Mouse (Mus musculus) 416B (cell line): ENCODE data around the gene Aamp.
"Not testable (repeated sequence)": the region's sequence is repeated elsewhere in the genome, so short reads cannot be mapped to it uniquely, and the experiment has no call there.

Experiments used
- DNase-seq: peaks from one replicate; pipeline ENCODE4 v3.0.0; 2011; ENCODE audit warnings: low read depth

The Aamp gene

DNA sequence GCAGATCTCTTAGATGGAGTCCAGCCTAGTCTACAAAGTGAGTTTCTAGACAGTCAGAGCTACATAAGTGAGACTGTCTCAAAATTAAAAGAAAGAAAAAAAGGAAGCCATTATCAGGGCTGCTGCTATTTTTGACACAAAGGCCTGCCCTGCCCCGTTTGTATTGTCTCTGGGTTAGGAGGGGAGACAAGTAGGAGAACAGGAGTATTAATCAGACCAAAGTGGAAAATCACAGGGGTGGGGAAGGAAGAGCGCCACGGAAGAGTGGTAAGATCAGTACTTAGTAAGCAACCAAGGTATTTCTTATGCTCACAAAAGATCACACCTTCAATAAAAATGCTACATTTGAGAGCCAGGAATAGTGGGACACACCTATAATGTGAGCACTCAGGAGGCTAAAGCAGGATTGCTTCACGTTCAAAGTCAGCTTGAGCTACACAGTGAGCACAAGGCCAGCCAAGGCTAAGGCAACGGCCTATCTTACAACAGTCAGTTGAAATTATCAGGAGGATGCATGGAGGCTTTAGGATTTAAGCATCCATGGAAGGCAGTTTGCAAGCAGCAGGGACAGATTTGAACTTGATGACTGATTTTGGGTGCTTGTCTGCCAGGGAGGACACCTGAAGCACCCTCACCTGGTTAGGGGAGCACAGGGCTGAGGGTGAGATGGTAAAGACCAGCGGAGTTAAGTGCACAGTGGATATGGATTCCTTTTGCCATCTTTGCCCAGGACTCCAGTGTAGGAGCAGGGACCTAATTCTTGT lies 16.0 kb upstream of the Aamp start:
- no peak for DNase-seq

DNA sequence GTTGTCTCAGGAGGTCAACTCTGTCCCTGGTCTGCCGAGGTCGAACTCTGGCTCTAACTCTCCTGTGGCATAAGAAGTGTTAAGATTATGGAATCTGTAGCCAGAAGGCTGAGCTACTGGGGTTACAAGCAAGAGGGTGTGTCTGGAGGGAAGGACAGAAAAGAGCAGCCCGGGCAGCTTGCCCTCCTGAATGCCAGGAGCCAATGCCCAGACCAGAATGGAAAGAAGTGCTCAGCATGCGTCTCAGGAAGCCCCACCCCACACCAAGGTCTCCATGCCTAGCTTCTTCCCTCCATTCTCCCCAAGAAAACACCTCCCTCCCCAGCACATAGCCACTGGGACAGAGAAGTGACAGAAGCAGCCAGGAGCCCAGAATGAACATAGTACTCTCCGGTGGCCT lies 14.5 kb upstream of the Aamp start:
- DNase-seq: no peak

DNA sequence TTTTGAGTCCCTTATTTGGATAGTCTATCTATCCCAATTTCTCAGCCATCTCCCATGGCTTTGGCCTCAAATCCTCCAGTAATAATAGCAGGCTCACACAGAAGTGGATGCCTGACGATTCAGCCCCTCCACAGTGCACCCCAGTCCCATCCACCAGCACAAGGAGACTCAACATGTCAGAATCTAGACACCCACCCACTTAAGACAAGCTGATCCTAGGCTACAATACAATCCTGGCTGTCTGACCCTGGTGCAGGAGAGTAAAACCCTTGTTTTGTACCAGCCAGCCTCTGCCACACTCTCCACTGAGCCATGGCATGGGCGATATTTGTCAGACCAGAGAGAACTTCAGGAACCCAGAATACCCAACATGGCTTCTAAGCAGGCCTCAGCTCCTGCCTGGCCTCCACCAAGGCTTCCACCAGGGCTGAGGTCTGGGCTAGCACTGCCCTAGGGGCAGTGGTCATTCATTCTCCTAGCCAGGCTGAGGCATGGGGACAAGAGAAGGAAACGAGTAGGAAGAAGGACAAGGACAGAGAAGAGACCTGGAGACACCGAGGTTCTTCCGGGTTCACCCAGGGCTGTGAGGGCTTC lies 13.7 kb upstream of the Aamp start:
- no peak for DNase-seq

DNA sequence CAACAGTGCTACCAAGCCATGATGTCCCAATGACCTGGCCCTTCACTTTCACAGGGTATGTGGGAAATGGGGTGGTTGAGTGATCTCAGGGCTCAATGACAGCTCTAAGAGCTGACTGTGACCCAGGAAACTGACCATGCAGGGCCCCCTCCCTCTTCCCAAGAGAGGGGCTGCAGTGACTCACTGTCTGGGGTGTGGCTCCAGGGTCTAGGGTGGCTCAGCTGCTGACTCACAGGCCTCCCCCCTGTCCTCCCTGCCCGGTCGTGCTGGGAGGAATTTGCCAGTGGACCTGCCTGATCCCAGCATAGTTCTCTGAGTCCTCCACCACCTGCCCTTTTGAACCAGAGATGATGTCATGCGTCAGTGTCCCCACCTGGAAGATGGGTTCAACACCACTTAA lies 12.7 kb upstream of the Aamp start:
- peak; percentile 54 for DNase-seq

DNA sequence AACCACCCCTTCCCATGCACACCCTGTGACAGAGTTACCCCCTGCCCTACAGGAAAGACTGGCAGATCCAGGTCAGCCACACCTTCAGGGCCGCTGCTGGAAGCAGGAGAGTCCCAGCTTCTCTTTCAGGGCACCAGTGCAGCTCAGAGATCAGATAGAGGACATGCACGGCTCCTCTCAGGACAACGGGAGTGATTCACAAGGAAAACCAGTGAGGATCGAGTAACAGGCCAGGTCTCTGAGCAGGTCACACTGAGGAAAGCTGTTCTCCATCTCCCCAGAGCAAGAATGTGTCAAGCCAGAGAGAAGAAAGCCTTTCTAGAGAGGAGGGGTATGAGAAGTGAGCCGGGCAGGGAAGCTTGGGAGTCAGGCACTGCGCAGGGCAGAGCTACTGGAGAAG lies 11.9 kb upstream of the Aamp start:
- DNase-seq: no peak

DNA sequence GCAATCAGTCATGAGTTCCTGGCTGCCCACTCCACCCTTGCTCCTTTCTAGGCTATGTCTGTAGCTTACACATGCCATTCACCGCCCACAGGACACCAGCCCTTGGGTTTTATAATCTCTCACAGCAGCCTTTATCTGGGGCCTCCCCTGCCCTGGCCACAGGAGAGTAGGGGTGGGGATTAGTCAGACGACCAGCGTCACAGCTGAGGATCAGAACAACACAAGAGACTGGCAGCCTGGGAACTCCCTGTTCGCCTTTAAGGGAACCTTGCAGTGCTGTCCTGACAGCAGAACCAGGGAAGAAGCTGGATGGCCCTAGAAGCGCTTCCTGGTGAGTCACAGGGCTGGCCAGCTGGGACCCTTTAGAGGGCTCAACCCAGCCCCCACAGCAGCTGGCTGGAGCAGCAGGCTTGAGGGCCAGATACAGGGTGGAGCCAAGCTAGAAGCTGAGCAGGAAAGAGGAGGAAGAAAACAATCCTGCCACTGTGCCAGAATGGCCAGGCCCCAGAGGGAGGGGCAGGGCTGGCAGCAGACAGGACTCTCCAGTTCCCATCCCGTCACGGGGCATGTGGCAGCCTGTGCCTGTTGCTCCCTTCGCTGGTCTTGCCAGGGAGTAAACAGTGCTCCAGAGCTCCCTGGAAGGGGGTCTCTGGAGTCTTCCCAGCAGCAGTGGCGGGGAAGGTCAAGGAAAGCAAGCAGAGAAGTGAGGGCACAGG lies 11.1 kb upstream of the Aamp start:
- DNase-seq: peak; percentile 95

DNA sequence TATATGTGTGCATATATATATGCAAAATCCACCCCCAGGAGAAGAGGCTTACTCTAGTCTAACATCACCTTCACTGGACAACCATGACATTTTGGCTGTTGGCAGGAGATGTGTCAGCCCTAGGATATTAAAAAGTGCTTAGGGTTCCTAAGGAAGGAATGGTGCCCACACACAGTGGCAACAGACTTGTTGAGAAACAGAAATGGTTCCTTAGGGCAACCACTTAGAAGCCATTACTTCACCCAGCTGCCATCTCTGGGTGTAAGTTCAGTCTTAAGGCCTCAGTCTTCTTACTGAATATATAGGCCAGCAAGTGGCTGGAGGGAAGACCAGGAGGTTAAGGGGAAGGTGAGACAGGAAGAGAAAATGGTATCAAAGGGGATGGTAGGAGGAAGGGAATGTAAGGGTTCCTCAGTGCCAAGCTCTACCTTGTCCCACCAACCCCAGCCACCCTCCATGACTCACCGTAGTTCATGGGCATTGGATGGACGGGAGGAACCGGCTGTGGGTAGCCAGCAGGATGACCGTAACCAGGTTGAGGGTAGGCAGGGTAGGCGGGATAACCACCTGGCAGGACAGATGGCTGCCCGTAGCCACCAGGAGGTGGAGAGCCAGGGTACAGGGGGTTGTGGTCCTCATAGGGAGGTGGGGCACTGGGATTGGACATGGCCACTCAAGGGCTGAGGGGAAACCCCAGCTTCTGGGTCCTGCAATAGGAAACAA lies 10.4 kb upstream of the Aamp start:
- no peak for DNase-seq

DNA sequence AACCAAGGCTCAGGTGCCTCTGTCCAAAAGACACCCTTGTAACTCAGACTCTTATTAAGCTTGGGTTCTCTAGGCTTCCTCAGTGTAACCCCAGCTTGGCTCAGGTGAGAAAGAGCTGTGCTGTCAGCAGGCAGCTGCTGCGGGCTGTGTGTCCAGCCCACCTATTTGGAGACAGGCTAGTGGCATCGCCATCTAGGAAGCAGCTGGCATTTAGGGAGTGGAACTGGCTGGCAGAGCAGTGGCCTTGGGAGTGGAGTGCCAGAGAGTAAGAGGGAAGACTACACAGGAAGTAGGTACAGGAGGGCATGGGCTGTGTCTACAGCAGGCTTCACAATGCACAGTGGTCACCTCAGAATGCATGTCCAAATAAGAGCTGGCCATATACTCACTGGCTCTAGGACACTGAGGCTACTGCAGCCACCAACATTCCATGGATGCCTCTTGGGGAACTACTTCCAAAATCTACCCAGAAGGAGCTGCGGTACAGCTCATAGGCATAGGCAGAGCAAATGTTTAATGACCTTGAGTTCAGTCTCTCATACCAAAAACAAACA lies 9.6 kb upstream of the Aamp start:
- DNase-seq: no peak

DNA sequence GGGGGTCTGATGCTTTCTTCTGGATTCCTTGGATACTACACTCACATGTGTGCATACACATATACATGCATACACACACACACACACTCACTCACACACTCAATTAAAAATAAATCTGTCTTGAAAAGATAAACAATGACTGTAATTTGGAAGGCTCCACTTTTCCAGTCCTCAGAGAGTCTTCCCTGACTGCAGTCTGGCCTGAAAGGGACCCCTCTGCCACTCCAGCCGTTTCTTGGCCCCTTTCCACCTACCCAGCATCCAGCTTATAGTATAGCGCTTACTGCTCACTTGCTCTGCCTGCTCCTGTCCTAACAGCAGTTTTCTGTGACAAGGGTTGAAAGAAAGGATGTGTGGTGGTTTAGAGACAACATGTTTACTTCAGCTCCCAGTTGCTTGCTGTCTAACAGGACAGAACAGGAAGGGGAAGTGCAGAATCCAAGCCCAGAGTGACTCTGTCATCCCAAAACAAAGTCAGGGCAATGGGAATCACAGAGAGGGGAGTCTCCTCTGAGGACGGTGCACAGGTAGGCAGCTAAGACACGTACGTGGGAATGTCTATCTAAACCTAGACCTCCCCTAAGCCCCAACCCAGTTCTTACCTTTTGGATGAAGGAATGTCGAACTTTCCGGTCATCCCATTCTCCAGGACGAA lies 8.9 kb upstream of the Aamp start:
- no peak for DNase-seq

DNA sequence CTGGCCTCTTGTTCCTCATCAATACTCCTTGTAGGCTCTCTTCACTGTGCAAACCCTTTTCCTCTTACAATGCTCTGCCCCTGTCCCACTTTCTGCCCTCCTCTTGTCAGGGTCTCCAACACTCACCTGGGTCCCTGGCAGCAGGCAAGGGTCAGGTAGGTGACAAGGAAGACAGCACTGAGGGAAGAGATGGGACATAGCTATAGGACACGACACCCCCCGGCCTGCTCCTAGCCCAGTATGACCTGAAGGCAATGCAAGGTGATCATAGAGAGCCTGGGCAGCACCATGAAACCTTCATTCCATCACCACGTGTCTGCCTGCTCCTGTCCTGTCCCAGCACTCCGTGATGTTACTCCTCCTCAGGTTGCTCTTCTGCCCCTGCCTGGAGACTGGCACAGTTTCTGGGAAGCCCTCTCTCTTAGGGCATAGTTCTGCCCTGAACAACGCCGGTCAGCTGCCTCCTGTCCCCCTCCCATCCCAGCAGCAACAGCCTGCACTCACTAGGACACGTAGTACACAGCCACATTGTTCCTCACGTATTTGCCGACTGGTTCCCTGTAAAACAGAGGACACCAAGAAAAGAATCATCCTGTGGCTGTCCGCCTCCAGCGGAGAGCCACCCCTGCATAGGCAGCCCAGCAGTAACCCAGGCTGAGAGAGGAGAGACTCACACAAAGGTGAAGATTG lies 7.9 kb upstream of the Aamp start:
- DNase-seq: no peak

DNA sequence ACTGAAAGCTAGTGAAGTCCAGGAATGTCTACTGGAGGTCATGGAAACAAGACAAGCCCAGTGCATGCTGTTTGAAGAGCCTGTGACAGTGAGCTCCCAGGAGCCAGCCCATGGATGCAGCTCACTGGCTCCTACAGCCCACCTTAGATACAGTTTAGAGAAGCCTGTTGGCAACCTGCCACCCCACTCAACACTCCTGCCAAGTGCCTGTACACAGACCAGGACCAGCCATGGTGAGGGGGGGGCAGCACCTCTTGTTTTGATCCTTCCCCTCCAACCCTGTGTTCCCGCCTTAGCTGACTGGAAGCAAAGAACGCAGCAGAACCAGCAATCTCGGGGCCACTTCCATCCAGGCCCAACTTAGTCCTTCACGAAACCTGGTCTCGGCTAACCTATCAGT lies 5.6 kb upstream of the Aamp start:
- DNase-seq: no peak

DNA sequence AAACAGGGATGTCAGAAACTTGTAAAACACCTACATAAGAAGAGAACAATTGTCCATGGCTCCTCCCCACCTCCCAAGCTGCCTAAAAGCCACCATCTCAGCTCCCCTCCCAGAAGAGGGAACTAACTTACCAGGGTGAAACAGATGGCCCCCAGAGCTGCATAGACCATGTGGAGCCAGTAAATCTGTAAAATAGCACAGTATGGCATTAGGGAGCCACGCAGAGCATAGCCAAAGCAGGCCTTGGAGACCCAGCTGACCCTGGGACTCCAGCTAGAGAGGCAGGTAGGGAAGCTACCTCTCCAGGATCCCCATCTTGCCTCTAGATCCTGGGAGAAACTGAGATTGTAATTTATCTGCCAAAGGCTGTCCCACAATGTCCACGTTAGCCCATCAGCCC lies 5.2 kb upstream of the Aamp start:
- DNase-seq: no peak

DNA sequence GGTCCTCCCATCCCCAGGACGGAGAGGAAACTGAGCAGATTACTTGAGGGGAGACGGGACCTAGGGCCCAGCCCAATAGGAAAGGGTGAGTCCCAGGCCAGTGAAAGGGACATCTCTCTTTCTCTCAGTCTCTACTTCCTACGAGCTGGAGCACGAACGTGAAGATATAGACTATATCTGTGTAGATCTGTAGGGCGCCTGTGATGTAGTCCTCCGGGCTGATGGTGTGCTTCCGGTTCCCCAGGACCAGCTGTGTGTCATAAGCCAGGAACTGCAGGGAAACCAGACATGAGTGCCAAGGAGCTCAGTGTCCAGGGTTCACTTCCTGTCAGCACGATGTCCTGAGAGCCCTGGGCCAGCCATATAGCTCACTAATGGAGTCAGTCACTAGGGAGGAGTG lies 4.7 kb upstream of the Aamp start:
- DNase-seq: no peak

DNA sequence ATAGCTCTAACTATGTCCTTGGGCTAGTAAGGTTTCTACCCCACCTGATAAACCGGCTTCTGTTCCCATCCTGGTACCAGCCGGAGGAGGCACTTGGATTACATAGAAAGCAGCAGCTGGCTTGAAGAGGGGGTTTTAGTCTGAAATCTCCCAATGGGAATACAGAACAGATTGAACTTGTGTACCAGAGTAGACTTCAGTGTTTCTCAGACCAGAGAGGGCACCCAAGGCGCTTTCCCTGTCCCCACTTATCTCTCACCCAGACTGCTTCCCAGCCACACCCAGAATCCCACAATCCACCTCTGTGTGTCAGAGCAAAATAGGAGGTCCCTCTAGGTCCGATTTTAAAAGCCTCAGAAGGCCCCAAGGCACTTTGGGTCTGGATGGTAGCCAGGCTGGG lies 3.8 kb upstream of the Aamp start:
- no peak for DNase-seq

DNA sequence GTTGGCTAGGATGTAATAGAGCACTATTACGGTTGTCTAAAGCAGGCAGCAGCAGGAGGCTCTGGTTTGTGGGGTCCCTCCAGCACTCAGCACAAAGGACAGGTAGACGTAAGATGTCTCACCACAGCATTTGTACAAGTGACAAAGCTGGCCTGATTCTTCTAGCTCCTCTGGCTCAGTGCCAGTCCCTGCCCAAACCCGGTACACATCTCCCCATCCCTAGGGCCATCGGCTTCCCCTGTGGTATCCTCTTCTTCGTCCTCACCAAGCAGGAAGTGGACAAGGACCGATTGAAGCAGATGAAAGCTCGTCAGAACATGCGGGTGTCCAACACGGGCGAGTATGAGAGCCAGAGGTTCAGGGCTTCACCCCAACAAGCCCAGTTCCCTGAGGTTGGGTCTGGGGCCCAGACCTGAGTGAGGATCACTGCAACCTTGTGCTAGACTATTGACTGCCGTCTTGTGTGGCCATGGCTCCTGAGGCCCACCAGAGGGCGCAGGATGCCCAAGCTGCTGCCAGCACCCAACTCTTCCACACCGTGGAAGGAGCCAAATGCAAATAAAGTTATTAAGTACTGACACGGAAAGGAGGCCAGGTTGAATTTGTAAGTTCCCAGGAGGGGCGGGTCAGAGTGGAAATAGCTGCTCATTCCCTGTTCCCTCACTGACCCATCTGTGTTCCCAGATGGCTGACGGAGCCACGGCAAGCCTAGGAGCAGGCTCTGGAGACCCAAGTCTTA lies 2.5 kb upstream of the Aamp start:
- not testable (repeated sequence) for DNase-seq

DNA sequence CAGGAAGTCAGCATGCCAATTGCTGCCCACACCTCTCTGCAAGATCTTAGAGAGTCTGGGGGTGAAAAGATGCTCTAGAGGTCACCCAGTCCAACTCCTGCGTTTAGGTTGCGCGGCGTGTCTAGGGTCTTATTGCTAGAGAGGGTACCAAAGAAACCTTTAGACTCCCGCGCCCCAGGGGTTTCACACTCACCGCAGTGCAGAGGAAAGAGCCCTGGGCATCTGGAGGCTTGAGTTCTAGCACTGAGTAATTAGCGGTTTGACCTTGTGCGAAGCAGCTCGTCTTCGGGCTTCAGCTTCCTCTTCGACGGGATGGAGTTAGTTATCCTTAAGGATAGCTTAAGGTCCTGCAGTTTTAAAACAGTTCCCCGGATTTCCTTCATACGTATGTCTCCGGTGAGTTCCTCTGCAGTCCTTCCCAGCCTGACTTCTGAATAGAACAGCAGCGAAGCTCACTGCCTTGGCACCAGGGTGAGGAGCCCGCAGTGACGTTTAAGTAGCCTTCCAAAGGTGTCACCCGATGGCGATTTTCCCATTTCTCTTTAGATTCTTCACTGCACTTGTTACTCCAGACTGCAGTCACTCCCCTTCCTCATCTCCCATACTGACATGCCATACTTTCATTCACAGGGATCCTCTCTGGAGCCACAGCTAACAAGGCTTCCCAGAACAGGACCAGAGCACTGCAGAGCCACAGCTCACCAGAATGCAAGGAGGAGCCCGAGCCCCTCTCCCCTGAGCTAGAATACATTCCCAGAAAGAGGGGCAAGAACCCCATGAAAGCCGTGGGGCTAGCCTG lies 873 bp upstream of the Aamp start:
- peak; percentile 44 for DNase-seq

DNA sequence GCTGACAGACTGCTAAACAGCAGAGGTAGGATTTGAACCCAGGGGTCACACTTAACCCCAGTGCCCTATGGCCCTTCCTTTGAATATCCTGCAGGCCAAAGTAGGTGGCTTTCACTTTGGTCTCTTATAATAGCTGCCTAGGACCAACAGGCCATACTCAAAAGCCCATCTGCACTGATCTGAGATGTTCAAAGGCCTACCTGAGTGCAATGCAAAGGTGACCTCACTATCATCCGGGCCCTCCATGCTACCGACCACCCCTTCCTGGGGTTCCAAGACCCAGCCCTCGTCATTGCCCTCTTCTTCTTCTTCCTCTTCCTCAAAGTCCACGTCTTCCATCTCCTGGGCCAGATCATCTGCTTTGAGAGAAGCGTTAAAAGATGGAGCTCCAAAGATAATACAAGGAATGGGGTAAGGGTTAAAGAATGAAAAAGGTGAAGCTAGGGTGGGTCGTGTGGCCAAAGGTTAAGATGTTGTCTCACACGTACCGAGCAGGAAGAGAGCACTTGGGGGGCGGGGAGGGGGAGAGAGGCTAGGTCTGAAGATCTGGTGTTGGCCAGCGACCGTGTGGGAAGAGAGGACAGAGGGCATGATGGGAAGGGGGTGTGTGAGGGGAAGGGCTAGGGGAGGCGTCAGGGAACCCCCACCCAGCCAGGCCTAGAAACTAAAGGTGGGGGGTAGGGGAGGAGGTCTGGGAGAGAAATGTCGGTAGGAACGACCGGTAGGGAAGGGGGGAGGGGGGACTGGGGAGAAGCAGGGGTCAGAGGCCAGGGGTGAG lies 663 bp downstream of the Aamp start:
- DNase-seq: peak; percentile 74

DNA sequence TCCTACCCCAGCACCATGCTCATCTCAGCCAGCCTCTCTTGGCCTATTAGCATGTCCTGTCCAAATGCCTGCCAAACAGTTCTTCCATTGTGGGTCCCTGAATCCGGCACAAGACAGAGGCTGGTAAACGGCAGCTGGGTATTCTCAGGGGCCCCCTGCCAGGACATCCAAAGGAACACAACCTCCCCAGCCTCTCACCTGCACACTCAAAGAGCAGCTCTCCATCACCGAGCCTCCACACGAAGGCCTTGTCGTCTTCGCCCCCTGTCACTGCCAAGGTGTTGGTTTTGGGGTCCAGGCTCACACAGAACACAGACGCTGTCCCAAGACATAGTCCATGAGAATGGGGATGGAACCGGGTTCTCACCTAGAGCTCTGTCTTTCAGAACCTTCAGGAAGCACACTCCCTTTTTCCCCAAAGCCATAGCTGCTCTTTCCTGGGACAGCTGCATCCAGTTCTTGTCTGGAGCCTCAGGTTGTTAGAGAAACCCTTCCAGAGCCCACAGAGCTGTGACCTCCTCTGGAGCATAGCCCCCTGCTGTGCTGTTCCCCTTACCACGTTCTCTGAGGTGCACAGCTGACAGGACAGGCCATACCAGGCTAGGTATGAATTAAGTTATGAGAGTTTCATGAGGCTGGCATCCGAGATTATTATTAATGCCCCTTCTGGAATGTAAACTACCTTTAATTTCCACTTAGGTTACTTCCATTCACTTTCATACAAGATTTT lies 1.5 kb downstream of the Aamp start:
- no peak for DNase-seq
